Mouse (Mus musculus): ENCODE results near the gene Olfm1. TPM values are rescaled to one million over a fixed set of nuclear protein-coding genes. Genes with fewer than 3 reads are reported as not detected.

Olfm1 gene
- 32.8 and 33.7 TPM in 2 replicates for total RNA-seq (2021)
- long read RNA-seq, transcript Olfm1-204 (6 exons, 2,513 nt): minor isoform, 6 of 38 reads
- long read RNA-seq, transcript Olfm1-201 (6 exons, 2,757 nt): major isoform, 21 of 38 reads
- long read RNA-seq, partial matches to known transcripts: 3 of 38 reads
- long read RNA-seq, other reads (novel, unspliced or antisense): 1 of 38 reads

DNA sequence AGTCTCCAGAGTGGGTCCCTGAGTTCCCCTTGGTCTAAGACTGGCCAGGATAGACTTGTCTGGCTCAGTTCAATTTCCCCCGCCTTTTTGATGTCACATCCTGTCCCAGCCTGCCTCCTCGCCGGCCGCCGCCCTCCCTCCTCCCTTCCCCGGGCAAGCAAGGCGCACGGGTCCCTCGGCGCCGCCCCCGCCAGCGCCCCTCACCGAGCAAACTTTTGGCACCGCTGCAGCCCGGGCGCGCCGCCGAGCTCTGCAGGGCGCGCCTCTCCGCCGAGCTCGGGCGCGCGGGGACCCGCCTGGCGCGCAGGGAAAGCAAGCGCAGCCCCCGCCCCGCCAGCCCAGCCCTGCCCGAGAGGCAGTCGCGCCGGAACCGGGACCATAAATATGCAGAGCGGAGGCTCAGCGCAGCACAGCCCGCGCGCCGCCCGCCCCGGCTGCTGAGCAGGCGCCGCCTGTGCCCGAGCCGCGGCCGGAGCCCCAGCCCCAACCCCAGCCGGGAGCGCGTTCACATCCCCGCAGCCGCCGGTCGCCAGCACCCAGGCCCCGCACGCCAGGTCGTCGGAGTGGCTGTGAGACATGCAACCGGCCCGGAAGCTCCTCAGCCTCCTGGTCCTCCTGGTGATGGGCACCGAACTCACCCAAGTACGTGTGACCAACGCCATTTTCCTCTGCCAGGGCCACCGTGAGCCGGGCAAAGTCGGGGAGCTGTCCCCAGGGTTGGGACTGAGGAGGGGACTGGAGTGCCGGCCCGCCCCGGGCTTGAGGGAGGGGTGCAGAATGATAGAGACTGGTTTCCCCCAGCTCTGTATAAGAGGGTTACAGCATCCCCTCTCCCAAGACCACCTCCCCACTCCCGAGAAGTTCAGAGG, at the start of gene Olfm1:
Olfm1 (plus strand) TSS at position 172 of the 869 bp plus-strand sequence.
- peak; percentile 62 for DNase-seq

DNA sequence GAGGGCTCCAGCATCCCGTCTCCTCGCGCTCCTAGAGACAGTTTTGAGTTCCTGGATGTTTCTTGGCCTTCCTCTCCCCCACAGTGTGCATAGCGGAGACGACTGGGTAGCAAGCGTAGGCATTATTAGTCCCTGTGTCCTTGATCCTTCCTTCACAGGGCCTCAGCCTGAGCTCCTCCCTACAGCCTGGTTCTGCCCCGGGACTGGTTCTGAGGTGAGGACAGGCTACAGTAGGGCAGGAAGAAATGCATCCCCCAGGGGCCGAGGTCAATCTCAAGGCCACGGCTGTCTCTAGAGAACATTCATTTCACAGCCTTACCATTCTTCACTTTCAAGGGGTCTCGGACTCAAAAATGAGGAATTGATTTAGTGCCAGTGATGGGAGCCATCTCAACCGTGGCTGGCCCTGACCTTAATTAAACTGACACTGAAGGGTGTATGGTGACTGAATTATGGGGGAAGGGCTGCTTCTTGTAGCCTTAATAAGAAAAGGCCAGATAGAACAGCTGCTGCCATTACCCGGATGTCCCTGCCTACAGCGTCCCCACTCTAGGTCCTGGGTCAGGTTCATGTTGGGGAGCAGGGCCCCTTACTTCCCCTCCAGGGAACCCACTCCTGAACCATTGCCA, 49.3 kb upstream of the Olfm1 start:
- no peak for DNase-seq

DNA sequence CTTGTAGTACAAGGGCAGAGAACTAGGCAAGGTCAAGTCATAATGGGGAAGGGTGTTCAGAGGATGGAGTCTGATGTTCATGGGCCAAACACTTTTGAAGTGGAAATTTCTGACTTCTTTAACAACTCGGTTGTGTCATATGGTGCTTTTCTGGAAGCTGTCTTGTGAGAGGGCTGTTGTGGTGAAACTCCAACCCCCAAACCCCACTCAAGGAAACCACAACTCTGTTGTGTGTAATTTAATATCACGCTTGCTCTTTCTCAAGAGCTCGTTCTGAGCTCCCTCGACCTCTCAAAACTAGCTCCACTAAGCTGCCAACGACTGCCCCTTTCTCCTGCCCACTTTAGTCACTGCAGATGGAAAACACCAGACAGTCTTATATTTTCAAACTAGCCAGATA, 47.1 kb upstream of the Olfm1 start:
- no peak for DNase-seq

DNA sequence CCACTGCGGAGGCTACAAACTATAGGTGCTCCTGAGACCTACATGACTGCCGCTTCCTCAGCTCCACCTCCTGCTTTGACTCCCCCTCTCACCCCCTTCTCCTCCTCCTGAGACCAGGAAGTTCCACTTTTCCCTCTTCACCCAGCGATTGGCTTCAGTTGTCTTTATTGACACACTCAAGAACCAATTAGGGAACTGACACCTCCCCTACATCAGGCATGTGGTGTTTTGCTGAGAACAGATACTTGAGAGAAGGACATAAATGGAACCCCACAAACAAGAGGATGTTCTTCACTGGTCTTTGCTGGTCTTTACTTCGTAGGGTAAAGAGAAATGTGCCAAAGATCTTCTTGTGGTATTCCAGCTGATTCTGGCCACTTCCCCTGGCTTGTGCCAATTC, 46.6 kb upstream of the Olfm1 start:
- DNase-seq: no peak

DNA sequence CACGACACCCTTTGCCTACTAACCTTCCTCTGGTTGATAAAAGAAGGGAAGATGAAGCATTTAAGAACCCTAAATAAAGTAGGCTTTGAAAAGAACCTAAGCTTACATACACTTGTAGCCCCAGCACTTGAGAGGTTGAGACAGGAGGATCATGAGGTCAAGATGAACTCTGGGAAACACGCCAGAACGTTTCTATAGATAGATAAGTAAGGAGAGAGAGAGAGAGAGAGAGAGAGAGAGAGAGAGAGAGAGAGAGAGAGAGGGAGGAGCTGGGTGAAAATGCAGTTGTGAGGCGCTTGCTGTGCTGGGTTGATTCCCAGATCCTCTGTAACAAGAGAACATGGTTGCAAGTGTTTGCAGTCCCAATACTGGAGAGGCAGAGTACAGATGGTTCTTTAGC, 46.1 kb upstream of the Olfm1 start:
- no peak for DNase-seq

DNA sequence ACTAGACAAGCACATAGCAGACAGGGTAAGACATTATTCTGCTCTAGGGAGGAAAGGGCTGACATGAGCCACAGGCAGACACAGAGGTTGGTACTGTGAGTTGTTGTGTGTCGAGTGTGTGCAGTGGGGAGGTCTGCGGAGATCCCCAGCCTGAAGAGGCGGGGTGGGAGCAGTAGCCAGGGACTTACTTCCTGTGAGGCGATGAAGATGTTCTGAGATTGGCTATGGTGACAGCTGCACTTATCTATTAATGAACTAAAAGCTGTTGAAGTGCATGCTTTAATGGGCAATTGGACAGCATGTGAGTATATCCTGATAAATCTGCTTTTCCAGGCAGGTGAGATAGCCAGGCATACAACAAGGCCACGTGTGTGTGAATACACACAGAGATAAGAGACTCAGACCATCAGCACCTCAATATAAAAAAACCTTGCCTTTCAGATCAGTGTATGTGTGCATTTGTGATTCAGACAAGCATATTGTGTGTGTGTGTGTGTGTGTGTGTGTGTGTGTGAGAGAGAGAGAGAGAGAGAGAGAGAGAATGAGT, 45.5 kb upstream of the Olfm1 start:
- DNase-seq: no peak

DNA sequence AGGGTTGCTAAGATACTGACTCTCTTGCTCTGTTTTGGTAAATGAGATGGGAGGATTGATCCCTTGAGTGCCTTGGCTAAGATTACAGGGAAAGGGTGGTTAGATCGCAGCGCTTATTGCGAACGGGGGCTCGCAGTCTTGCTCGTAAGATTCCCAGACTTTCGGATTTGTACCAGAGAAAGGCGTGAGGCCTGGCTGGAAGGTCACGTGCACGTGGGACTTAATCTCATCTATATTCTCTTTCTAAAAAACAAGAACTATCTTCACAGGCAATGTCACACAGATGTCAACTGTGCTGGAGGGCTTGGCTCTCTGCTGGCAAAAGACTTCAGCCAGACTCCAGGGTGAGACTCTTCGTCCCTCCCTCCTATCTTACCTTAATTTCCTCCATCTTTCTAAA, 43.1 kb upstream of the Olfm1 start:
- DNase-seq: no peak

DNA sequence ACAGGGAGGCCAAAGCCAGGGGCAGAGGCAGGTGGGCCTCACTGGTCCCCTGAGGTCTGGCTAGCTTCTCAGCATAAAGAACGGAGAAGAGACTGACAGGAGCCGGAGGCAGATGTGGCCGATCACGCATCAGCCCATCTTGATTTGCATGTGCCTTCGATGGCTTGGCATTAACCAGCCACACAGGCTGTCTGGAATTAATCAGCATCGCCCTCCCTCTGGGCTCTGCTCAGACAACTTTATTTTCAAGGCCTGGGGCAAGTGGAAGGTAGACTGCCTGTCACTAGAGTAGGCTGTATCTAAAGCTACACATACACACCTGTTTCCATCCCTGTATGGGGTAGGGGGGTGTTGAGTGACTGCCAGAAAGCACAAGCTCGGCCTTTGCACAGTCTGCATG, 32.2 kb upstream of the Olfm1 start:
- no peak for DNase-seq

DNA sequence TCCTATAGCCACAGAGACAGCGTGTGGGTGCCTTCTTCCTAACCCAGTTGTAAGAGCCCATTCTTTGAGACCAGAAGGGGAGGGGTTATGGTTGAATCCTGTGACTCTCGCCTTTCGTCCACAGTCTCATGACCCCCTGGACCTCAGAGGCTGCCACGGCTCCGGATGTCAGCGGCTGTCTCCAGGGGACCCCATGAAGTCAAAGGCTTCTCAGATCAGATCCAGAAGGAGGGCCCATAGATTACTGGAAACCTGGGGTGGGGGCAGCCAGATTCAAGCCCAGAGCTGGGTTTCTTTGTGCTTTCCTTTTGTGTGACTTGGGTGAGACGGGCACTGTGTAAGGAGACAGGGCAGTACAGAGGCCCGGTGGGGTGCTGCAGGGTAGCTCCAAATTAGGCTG, 27.2 kb upstream of the Olfm1 start:
- no peak for DNase-seq

DNA sequence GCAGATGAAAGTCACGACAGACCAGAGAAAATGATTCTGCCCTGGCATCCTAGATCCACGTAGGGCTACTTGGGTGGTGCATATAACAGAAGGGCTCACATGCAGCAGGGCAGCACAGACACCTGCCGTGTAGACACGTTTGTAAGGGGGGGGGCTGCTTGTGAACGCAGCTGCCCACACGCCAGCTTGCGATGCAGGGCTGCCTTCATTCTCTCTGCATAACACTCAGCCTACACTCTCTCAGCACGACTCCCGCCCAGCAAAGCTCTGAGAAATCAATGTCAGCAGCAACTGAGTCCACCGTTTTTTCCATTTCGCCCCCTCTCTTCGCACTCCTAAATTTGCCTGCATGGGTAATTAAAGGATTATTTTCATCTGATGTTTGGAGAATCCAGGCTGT, 23.5 kb upstream of the Olfm1 start:
- DNase-seq: no peak

DNA sequence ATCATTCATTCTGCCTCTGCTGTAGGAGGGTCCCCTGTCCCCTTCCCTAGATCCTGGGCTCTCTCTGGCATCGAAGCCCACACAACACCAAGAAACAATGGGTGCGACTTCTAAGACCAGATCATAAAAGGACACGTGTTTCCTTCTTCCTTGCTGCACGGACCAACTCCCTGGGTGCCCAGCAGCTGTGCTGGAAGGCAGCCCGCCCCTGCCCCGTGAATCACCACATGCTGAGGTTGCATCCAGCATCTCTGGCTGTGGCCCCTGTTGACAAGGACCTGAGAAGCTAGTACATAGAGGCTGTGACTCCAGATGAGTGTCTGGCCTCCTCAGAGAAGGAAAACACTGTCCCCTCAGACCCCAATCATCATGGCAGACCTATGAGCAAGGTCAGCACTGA, 20.8 kb upstream of the Olfm1 start:
- no peak for DNase-seq

DNA sequence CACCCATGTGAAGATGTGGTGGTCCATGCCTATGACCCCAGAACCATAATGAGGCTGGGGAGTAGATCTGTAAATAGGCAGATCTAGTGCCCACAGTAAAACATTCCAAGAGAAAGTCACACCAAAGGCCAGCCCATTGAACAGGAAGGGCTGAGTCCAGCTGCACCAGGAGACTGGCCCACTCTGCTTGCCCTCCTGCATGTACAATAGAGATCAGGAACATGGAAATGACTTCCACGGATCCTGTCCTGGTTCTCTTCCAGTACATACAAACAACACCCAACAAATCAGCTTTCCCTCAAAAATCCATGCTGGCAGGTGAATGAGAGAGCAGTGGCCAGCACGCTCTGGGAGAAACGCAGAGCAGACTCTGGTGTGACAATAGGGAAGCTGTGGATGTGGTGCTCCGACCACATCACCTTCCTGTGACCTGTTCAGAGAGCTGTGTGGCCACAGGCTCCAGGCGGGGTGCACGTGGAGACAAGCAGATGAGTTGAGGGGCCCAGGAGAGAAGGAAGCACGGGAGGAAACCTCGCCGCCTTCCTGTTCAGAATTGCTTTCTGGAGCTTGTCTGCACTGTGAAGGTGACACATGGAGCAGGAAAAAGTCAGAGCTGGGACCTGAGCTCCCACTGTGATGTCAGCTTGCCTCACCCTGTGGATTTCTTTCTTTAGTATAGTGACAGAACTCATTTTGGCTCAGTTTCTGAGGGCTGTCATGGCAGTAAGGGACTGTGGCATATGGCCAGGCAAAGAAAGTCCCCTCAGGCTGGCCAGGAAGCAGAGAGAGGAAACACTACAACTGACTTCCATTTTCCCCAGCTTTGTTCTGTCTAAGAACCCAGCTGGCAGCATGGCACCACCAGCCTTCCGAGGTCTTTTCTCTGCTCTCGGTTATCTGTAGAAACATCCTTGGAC, 19.3 kb upstream of the Olfm1 start:
- no peak for DNase-seq

DNA sequence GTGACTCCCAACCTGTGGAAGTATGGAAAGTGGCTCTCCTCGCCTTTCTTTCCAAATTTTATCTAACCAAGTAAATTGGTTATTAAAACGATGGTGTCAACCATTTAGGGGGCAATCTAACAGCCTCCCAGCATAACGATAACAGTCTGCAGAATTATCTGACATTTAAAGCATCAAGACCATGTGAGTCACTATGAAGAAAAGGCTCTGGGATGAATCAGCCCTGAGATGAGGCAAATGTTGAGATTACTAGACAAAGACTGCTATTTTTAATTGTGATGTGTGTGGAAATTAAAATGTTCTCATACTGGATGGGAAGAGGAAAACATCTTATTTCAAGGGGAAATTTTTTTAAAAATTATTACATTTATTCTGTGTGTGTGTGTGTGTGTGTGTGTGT, 18.4 kb upstream of the Olfm1 start:
- no peak for DNase-seq

DNA sequence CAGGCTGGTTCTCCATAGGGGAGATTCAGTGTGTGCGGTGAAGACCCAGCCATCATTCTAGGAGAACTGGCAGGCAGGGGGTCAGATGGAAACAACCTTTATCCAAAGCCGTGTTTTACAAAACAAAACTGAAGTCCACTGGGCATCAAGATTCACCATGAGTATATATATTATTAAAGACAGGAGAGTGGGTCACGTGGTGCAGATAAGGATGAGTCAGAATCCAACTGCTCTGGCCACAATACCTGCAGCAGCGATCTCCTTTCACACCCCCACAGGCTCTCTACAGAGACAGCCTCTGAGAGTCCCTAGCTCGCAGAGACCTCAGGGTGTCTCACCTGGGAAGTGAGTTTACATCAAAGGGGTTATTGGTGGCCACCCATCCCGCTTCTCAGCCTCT, 14.2 kb upstream of the Olfm1 start:
- DNase-seq: no peak

DNA sequence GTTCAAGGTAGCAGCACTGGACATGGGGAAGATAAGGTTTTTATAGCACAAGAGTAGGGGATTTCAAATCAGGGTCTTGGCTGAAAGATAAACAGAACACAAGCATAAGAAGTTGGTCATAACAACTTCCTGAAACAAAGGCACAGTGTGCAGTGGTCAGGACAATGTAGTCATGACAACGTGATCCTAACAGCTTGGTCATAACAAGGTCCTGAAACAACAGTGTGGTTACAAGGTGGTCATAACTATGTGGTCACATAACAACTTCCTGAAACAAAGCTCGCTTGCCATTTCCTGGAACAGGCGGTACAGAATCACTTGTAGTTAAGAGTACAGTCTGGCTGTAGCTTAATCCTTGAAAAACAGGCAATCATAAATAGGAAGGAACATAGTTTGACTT, 12.7 kb upstream of the Olfm1 start:
- DNase-seq: no peak

DNA sequence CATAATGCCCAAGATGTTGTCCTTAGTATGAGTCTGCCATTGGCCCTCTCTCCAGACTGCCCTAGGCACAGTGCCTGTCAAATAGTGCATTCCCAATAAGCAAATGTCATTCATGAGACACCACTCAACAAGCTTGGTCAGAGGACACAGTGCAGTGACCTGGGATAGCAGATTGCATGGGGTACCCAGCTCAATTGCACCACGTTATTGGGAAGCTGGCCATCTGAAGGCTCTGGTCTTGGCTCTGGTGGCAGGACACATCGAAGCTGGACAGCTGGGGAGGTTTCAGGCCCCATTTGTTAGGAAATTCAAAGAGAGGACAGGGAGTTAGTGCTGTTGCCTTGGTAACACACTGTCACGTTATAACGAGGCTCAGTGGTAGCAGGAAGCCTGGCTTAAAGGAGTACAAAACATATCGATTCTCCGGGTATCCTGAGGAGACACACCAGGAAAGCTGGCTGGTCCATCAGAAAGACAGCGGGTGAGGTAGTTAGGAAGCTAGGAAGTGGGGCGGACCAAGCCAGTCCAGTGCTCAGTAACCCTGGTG, 4.3 kb upstream of the Olfm1 start:
- no peak for DNase-seq

DNA sequence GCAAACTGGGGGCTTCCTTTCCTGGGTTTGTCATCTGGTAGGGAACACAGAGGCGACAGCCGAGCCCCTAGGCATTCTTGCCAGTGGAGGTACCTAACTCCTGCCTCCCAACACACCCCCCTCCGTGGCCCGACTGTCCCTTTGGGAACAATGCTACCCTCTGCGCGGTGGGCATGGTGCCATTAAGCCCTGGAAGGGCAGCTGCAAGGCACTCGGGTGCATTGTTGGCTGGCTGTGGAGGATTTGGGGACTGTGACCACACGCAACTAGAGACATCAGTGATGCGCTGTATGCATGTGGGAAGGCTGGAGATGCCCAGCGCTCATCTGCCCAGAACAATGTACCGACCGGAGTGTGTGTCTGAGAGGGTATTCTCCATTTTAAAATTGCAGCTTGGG, 897 bp downstream of the Olfm1 start:
- no peak for DNase-seq

DNA sequence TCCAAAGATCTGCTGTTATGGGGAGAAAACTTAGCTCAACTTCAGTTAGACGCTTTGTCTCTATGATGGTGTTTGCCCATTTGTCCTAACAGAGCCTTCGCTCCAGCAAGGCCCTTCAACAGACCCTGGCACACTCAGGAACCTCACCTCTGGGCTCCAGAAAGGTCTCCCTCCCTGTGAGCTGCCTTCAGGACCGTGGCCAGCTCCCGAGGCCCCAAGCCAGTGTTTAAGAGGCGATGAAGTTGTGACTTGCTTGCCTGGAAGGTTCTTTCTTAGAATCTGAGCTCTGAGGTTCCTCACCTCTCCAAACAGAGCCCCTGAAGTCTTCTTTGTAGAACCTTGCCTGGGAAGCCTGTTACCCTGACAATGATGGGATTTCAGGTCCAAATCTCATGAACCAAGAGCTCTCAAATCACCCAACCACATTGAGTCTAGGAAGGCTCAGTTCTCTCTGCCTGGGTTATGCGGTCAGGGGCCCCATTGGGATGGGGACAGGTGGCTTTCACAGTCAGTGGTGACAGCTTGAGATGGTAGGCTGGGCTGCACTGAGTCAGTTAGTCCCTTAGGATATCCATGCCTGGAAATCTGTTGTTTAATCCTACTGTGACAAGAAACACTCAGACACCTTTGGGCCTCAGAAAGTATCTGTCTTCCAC, 2.3 kb downstream of the Olfm1 start:
- peak; percentile 64 for DNase-seq

DNA sequence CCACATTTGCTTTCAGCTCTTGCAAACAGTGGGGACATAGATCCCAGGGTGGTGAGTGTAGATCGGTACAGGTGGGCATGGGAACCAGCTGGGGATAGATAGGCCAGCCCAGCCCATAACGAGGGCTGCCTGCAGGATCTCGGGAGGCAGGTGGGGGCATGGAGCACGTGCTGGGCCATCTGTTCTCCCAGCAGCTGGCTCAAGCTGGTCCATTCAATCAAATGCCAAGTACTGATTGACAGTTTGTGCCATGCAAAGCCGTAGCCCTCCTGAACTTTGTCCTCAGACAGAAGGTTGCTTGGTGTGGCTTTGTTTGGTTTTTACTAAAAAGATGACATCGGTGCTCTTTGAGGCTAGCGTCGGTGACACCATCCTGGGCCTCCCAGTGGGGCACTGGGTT, 2.9 kb downstream of the Olfm1 start:
- no peak for DNase-seq

DNA sequence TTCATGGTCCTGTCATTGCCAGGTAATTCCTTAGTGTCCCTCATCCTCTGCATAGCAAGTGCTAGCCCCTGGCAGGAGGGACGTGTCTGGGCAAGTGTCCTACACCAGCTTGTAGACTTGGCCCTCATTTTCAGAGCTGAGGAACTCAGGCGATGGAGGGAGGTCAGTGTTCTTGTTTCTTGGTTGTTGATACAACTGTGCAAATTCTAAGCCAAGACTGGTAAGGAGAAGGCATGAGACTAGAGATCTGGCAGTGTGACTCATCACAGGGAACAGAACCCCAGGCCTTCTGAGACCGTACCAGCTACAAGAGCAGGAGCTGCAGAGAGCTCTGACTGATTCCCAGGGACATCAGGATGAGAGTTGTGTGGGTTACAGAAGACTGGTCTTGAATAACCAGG, 8.6 kb downstream of the Olfm1 start:
- no peak for DNase-seq

DNA sequence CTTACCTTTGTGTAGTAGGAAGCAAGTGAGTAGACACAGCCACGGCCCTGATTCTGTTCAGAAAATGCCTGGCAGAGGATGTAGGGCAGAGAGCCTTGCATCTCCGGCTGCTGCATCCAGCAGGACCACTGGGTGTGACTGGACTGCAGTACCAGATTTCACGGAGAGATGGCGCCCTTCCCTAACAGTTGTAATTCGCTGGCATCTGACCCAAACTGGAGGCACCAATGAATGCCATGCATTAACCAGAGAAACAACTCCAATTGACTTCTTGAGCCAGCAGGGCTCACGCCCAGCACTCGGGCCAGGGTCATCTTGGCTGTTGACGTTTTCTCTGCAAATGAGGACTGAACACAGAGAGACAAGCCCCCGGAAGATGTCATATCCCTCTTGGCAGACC, 11.4 kb downstream of the Olfm1 start:
- DNase-seq: peak; percentile 89

Data from adrenal gland, postnatal 25 days (tissue).